Mouse (Mus musculus): ENCODE measurements around the gene OR5BS1P. TPM values are rescaled to one million over a fixed set of nuclear protein-coding genes. Genes with fewer than 3 reads are reported as not detected.

Gene OR5BS1P
- not detected for polyA plus RNA-seq (2017; shearing (Covaris generic))

GRCm38 (mm10) chr15:98469596-98469995 lies at the start of gene OR5BS1P:
Gene OR5BS1P, plus strand, starts transcription at chr15:98469896.

GRCm38 (mm10) chr15:98430925-98431324 lies 38.8 kb upstream of the OR5BS1P start, which contains the start of gene Olfr282:
Gene Olfr282, plus strand, starts transcription at chr15:98431225.

GRCm38 (mm10) chr15:98452288-98452687 lies 17.4 kb upstream of the OR5BS1P start, which contains the start of gene Olfr281:
Gene Olfr281, plus strand, starts transcription at chr15:98452588.

GRCm38 (mm10) chr15:98482701-98483100 lies 13.0 kb downstream of the OR5BS1P start, which contains the start of gene Lalba:
Gene Lalba, minus strand, starts transcription at chr15:98482721.

GRCm38 (mm10) chr15:98492102-98492501 lies 22.4 kb downstream of the OR5BS1P start, which contains the start of gene Olfr279:
Gene Olfr279, plus strand, starts transcription at chr15:98492402.

Other genes with a start within 250 kb of the OR5BS1P start
- gene Gm44579, start 248.9 kb upstream of the OR5BS1P start, polyA plus RNA-seq (2017; shearing (Covaris generic)), result not detected
- gene Olfr287, start 248.8 kb upstream of the OR5BS1P start, polyA plus RNA-seq (2017; shearing (Covaris generic)), result not detected
- not detected for gene Olfr286, start 235.4 kb upstream of the OR5BS1P start, polyA plus RNA-seq (2017; shearing (Covaris generic))
- gene H1fnt, start 212.6 kb upstream of the OR5BS1P start, polyA plus RNA-seq (2017; shearing (Covaris generic)), result not detected
- gene Zfp641, start 173.7 kb upstream of the OR5BS1P start, polyA plus RNA-seq (2017; shearing (Covaris generic)), result not detected
- gene Olfr285, start 152.5 kb upstream of the OR5BS1P start, polyA plus RNA-seq (2017; shearing (Covaris generic)), result not detected
- not detected for gene Olfr284, start 128.9 kb upstream of the OR5BS1P start, polyA plus RNA-seq (2017; shearing (Covaris generic))
- not detected for gene Olfr283, start 89.0 kb upstream of the OR5BS1P start, polyA plus RNA-seq (2017; shearing (Covaris generic))
- gene Olfr282, start 38.7 kb upstream of the OR5BS1P start, polyA plus RNA-seq (2017; shearing (Covaris generic)), result not detected
- gene Olfr281, start 17.3 kb upstream of the OR5BS1P start, polyA plus RNA-seq (2017; shearing (Covaris generic)), result not detected
- gene Lalba, start 12.8 kb downstream of the OR5BS1P start, polyA plus RNA-seq (2017; shearing (Covaris generic)), result not detected
- 0.25 TPM for gene Olfr279, start 22.5 kb downstream of the OR5BS1P start, polyA plus RNA-seq (2017; shearing (Covaris generic))
- gene Kansl2, start 64.4 kb downstream of the OR5BS1P start, polyA plus RNA-seq (2017; shearing (Covaris generic)), result 105 TPM
- gene Ccnt1, start 101.0 kb downstream of the OR5BS1P start, polyA plus RNA-seq (2017; shearing (Covaris generic)), result 165 TPM
- not detected for gene 4930415O20Rik, start 101.1 kb downstream of the OR5BS1P start, polyA plus RNA-seq (2017; shearing (Covaris generic))
- 5.3 TPM for gene Adcy6, start 140.2 kb downstream of the OR5BS1P start, polyA plus RNA-seq (2017; shearing (Covaris generic))
- 0.97 TPM for gene Cacnb3, start 160.9 kb downstream of the OR5BS1P start, polyA plus RNA-seq (2017; shearing (Covaris generic))
- gene Ddx23, start 193.0 kb downstream of the OR5BS1P start, polyA plus RNA-seq (2017; shearing (Covaris generic)), result 34.3 TPM
- 2.2 TPM for gene Rnd1, start 207.6 kb downstream of the OR5BS1P start, polyA plus RNA-seq (2017; shearing (Covaris generic))
- gene Ccdc65, start 238.3 kb downstream of the OR5BS1P start, polyA plus RNA-seq (2017; shearing (Covaris generic)), result not detected

Measured in naive thymus-derived CD4-positive, alpha-beta T cell, adult 5 months (primary cell).